Mouse (Mus musculus) hindbrain, embryonic 12.5 days (tissue): ENCODE measurements around the gene Lefty2. TPM values are rescaled to one million over a fixed set of nuclear protein-coding genes. Genes with fewer than 3 reads are reported as not detected.

Experiments used
- ATAC-seq: fragments of 200-750 bp; cut with Nextera tagmentation; 2 replicates; pipeline ENCODE4 v1.8.0; 2017; ENCODE audit warnings: moderate TSS enrichment; ENCODE audit not compliant: low FRiP score
- H3K27ac ChIP-seq: fragments of 300-500 bp; sonication (generic); 2 replicates; pipeline ENCODE4 v1.5.1; 2016; ENCODE audit warnings: mild to moderate bottlenecking
- H3K27me3 ChIP-seq: fragments of 300-500 bp; sonication (generic); 2 replicates; pipeline ENCODE4 v1.6.1; 2016; ENCODE audit warnings: mild to moderate bottlenecking
- H3K36me3 ChIP-seq: fragments of 300-500 bp; sonication (generic); 2 replicates; pipeline ENCODE4 v1.6.1; 2016; ENCODE audit warnings: mild to moderate bottlenecking
- H3K4me1 ChIP-seq: fragments of 300-500 bp; sonication (generic); 2 replicates; pipeline ENCODE4 v1.6.1; 2016
- H3K4me2 ChIP-seq: fragments of 300-500 bp; sonication (generic); replicated peaks from 2 replicates; pipeline ENCODE4 v1.6.1; 2016; ENCODE audit warnings: mild to moderate bottlenecking
- H3K4me3 ChIP-seq: fragments of 300-500 bp; sonication (generic); 2 replicates; pipeline ENCODE4 v1.5.1; 2016; ENCODE audit warnings: mild to moderate bottlenecking
- H3K9ac ChIP-seq: fragments of 300-500 bp; sonication (generic); 2 replicates; pipeline ENCODE4 v1.6.1; 2016; ENCODE audit warnings: mild to moderate bottlenecking, moderate library complexity
- H3K9me3 ChIP-seq: fragments of 300-500 bp; sonication (generic); replicated peaks from 2 replicates; pipeline ENCODE4 v1.6.1; 2016; ENCODE audit warnings: mild to moderate bottlenecking
- WGBS: fragments of 180-500 bp; shearing (Covaris S2); methylation state at CpG from one replicate; pipeline ENCODE4 v1.1.7; 2016; 5-methylcytosine and 5-hydroxymethylcytosine counted together
- polyA plus RNA-seq: library from polyadenylated mRNA; unstranded; fragments of >200 nt; fragmentation: Nextera tagmentation; extraction: Ambion mirVana; gene quantifications from 2 replicates; pipeline ENCODE4 v1.2.1, GENCODE M21; 2016

Lefty2 gene
- polyA plus RNA-seq: 0.08 TPM in 1 of 2 replicates, not detected in the other

GRCm38 (mm10) chr1:180892808-180893207 lies at the start of gene Lefty2:
TSS of gene Lefty2 (plus strand) at chr1:180893108.
- Histone ChIP-seq H3K4me2 (no peak within 1 kb of the TSS), H3K9ac (no peak within 1 kb of the TSS), H3K27me3 (peaks cover 47% of the 10 kb centered on the region), H3K36me3 (no peaks in the 10 kb centered on the region), H3K4me3 (no peak within 1 kb of the TSS), H3K27ac (no peak within 1 kb of the TSS), H3K4me1 (peaks cover 14% of the 10 kb centered on the region), H3K9me3 (no peaks in the 10 kb centered on the region)
- 59% methylated on average over 10 of the region's 10 CpGs for WGBS
- no peak for ATAC-seq

- H3K27me3 ChIP-seq: no peaks in the 10 kb centered on the region
- WGBS: 2% methylated on average over 9 of the region's 9 CpGs
- peak overlapping the region; percentile 53 for H3K9ac ChIP-seq
- H3K4me3 ChIP-seq: peak overlapping the region; percentile 30
- H3K9me3 ChIP-seq: no peaks in the 10 kb centered on the region
- H3K36me3 ChIP-seq: no peaks in the 10 kb centered on the region; the same call in 1 of the 2 replicates
- peaks cover 35% of the 10 kb centered on the region for H3K4me1 ChIP-seq
- H3K4me2 ChIP-seq: peak overlapping the region; percentile 54
- peak overlapping the region; percentile 99 for H3K27ac ChIP-seq
- ATAC-seq: peak; percentile 33
These were observed 44.8 kb upstream of the Lefty2 start for GRCm38 (mm10) chr1:180848114-180848510.

- peak; percentile 26; the same call in 1 of the 2 replicates for ATAC-seq
- Histone ChIP-seq H3K27me3 (no peaks in the 10 kb centered on the region), H3K9me3 (no peaks in the 10 kb centered on the region), H3K4me2 (peak overlapping the region; percentile 54), H3K9ac (peak overlapping the region; percentile 53), H3K36me3 (no peaks in the 10 kb centered on the region; the same call in 1 of the 2 replicates), H3K4me3 (peak overlapping the region; percentile 30), H3K27ac (peak overlapping the region; percentile 99), H3K4me1 (peaks cover 35% of the 10 kb centered on the region)
- WGBS: 16% methylated on average over 11 of the region's 11 CpGs
These were observed 44.2 kb upstream of the Lefty2 start for GRCm38 (mm10) chr1:180848511-180849241.

- ATAC-seq: no peak
- Histone ChIP-seq H3K9me3 (no peaks in the 10 kb centered on the region), H3K36me3 (no peaks in the 10 kb centered on the region; the same call in 1 of the 2 replicates), H3K4me2 (peak overlapping the region; percentile 75), H3K27me3 (no peaks in the 10 kb centered on the region), H3K4me1 (peaks cover 35% of the 10 kb centered on the region), H3K4me3 (peak overlapping the region; percentile 54), H3K9ac (peak overlapping the region; percentile 79), H3K27ac (peak overlapping the region; percentile 99)
- 32% methylated on average over 11 of the region's 11 CpGs for WGBS
These were observed 43.1 kb upstream of the Lefty2 start for GRCm38 (mm10) chr1:180849701-180850301.

DNA sequence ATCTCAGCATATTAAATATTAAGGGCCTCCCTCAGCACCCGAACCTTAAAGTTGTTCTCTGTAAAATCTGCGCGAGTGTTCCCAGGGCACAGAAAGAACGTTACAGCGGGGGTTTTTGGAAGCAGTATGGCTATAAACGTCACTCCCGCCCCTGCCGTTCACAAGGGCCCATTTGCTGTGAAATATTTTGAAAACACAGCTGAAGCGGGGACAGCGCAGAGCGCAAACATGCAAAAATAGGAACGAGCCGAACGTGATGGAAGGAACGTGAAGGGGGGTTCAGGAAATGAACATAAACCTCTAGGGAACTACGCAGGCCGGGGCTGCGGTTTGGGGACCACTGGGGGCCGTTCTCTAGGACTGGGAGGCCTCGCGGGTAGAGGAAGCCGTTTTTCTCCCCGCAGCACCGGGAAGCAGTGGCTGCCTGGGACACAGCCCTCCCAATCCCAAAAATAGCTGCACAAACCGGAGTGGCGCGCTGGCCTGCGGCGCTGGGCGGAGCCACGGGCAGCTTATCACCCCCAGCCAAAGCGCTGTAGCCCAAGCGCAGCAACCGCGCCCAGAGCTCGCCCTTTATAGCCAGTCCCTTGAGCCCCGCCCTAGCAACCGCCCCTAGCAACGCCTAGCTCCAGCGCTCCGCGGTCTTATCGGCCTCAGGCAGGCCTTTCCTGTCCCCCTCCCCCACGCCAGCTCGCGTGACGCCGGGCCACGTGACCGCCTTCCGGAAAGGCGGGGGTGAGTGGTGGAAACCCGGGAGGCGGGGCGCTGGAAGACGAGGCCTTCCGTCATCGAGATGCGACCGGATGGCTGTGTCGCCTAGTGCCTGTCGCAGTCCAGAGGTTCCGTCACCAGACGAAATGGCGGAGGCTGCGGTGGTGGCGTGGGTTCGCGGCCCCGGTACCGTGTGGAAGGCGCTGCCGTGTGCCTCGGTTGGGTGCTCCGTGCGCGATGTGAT lies 42.3 kb upstream of the Lefty2 start, which contains the start of gene Sde2:
Sde2 (plus strand) TSS at position 812 of the 955 bp plus-strand sequence.
- ATAC-seq: peak; percentile 98
- H3K9ac ChIP-seq: peak within 1 kb of the TSS; percentile 79
- H3K36me3 ChIP-seq: peaks cover 4% of the 10 kb centered on the region; the same call in 1 of the 2 replicates
- under 1% methylated on average over 75 of the region's 77 CpGs for WGBS
- peaks cover 35% of the 10 kb centered on the region for H3K4me1 ChIP-seq
- peak within 1 kb of the TSS; percentile 75 for H3K4me2 ChIP-seq
- H3K9me3 ChIP-seq: no peaks in the 10 kb centered on the region
- peak within 1 kb of the TSS; percentile 54 for H3K4me3 ChIP-seq
- peak within 1 kb of the TSS; percentile 99 for H3K27ac ChIP-seq
- no peaks in the 10 kb centered on the region for H3K27me3 ChIP-seq

DNA sequence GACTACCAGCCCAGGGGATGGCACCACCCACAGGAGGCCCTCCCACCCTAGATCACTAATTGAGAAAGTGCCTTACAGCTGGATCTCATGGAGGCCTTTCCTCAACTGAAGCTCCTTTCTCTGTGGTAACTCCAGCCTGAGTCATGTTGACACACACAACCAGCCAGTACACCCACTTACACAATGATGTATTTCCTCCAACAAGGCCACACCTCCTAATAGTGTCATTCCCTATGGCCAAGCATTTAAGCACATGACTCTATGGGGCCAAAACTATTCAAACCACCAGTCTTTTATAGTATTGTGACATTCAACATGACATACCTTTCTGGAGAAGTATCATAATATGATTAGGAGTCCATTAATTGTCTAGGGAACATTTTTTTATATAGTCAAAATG lies 34.1 kb upstream of the Lefty2 start:
- Histone ChIP-seq H3K4me2 (no peak overlapping the region), H3K9me3 (no peaks in the 10 kb centered on the region), H3K4me3 (no peak overlapping the region), H3K36me3 (peaks cover 77% of the 10 kb centered on the region), H3K9ac (no peak overlapping the region), H3K4me1 (no peaks in the 10 kb centered on the region), H3K27me3 (no peaks in the 10 kb centered on the region), H3K27ac (no peak overlapping the region)
- no peak for ATAC-seq

- Histone ChIP-seq H3K4me2 (no peak overlapping the region), H3K27ac (no peak overlapping the region), H3K9ac (no peak overlapping the region), H3K27me3 (no peaks in the 10 kb centered on the region), H3K4me1 (no peaks in the 10 kb centered on the region), H3K9me3 (no peaks in the 10 kb centered on the region), H3K36me3 (peaks cover 88% of the 10 kb centered on the region), H3K4me3 (no peak overlapping the region)
- 88% methylated on average over 6 of the region's 6 CpGs for WGBS
- ATAC-seq: no peak
These were observed 32.9 kb upstream of the Lefty2 start for GRCm38 (mm10) chr1:180860030-180860429.

GRCm38 (mm10) chr1:180863606-180864005 lies 29.3 kb upstream of the Lefty2 start:
- WGBS: 42% methylated on average over 1 of the region's 1 CpGs
- no peaks in the 10 kb centered on the region for H3K27me3 ChIP-seq
- no peaks in the 10 kb centered on the region for H3K4me1 ChIP-seq
- ATAC-seq: no peak
- no peak overlapping the region for H3K27ac ChIP-seq
- H3K36me3 ChIP-seq: peaks cover 87% of the 10 kb centered on the region
- no peak overlapping the region for H3K4me3 ChIP-seq
- no peak overlapping the region for H3K9ac ChIP-seq
- no peaks in the 10 kb centered on the region for H3K9me3 ChIP-seq
- no peak overlapping the region for H3K4me2 ChIP-seq

DNA sequence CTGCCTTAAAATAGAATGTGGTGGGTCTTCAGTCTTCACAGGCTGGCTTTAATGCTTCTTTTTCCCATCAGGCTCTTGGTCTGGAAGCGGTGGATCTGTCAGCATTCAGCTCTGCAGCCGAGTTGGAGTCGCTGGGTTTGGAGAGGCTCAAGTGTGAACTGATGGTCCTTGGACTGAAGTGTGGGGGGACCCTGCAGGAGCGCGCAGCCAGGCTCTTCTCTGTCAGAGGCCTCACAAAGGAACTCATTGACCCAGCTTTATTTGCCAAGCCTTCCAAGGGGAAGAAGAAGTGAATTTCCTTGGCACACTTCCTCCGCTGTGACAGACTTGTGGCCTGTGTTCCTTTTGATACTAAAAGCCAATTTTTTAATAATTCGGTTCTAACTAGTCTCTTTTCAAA lies 26.9 kb upstream of the Lefty2 start:
- ATAC-seq: no peak
- Histone ChIP-seq H3K27me3 (no peaks in the 10 kb centered on the region), H3K4me3 (no peak overlapping the region), H3K4me1 (no peaks in the 10 kb centered on the region), H3K36me3 (peaks cover 66% of the 10 kb centered on the region), H3K9me3 (no peaks in the 10 kb centered on the region), H3K4me2 (no peak overlapping the region), H3K9ac (no peak overlapping the region), H3K27ac (no peak overlapping the region)
- WGBS: 90% methylated on average over 7 of the region's 7 CpGs

- ATAC-seq: no peak
- Histone ChIP-seq H3K36me3 (peaks cover 30% of the 10 kb centered on the region), H3K27me3 (no peaks in the 10 kb centered on the region; the same call in 1 of the 2 replicates), H3K9me3 (no peaks in the 10 kb centered on the region), H3K27ac (no peak overlapping the region), H3K4me2 (no peak overlapping the region), H3K4me1 (no peaks in the 10 kb centered on the region), H3K4me3 (no peak overlapping the region), H3K9ac (no peak overlapping the region)
- WGBS: 75% methylated on average over 13 of the region's 13 CpGs
These were observed 22.7 kb upstream of the Lefty2 start for GRCm38 (mm10) chr1:180870122-180870650.

GRCm38 (mm10) chr1:180873861-180874484 lies 18.9 kb upstream of the Lefty2 start:
- ATAC-seq: no peak
- no peaks in the 10 kb centered on the region; the same call in 1 of the 2 replicates for H3K27me3 ChIP-seq
- no peak overlapping the region for H3K27ac ChIP-seq
- H3K9ac ChIP-seq: no peak overlapping the region
- no peak overlapping the region for H3K4me3 ChIP-seq
- no peaks in the 10 kb centered on the region for H3K36me3 ChIP-seq
- no peaks in the 10 kb centered on the region for H3K9me3 ChIP-seq
- H3K4me2 ChIP-seq: no peak overlapping the region
- WGBS: 14% methylated on average over 9 of the region's 9 CpGs
- H3K4me1 ChIP-seq: no peaks in the 10 kb centered on the region
